Mouse (Mus musculus): Measurements from ENCODE around the gene Barhl1. TPM values are rescaled to one million over a fixed set of nuclear protein-coding genes. Genes with fewer than 3 reads are reported as not detected.

Gene Barhl1
- total and polyA plus RNA-seq, 3 experiments, result 0.15 to 0.47 TPM; not detected in 1

DNA sequence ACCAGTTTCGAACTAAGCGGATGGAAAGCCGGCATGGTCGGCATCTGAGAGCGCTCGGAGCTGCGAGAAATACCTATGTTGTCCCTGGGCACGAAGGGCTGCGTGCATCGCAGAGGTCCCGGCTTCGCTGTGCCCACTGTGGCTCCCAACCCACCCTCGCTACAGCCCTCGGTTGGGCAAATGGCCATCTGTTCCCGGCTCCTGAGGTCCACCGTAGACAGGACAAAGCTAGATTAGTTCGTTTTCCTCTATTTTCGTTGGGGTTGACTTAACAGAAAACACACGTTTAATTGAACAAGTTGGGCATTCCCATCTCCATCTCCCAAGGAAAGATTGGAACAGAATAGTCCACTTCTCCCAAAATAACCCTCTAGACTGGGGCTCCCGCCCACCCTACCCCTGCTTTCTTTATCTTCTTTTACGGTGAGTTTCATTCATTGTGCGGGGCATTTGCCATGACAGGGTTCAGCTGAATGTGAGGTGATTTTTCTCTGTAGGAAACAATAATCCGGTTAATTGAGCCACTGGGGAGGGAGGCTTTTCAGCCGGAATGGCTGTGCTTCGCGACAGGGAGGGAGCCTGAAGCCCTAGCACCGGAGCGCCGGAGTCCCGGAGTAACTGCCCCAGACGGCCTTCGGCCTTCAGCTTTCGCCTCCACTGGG is 4.3 kb downstream of the Barhl1 start:
- DNase-seq (ENCODE audit: low read depth, low spot score), result no peak
- Histone ChIP-seq H3K36me3 (ENCODE audit: control insufficient read depth in 1 of 2, insufficient read depth in 2 of 2, low read length in 2 of 2) (no peaks in the 10 kb centered on the region), H3K4me3 (ENCODE audit: control insufficient read depth in 1 of 2, insufficient read depth in 1 of 2, low read depth in 2 of 2, low read length in 2 of 2) (no peak overlapping the region), H3K9ac (ENCODE audit: control insufficient read depth, low read depth, low read length, poor library complexity, severe bottlenecking) (no peak overlapping the region), H3K79me2 (ENCODE audit: control insufficient read depth, insufficient read depth, low read length, poor library complexity) (no peaks in the 10 kb centered on the region), H3K9me3 (replicated peaks; ENCODE audit: insufficient read depth, low read length) (no peaks in the 10 kb centered on the region), H3K4me1 (ENCODE audit: control insufficient read depth in 1 of 2, insufficient read depth in 2 of 2, low read length in 2 of 2) (no peaks in the 10 kb centered on the region), H3K27me3 (ENCODE audit: control insufficient read depth in 1 of 2, insufficient read depth in 2 of 2, low read length in 2 of 2) (no peaks in the 10 kb centered on the region), H3K27ac (ENCODE audit: control insufficient read depth, low read depth, low read length) (no peak overlapping the region)
- TF ChIP-seq POLR2AphosphoS2 (IDR thresholded peaks at IDR 0.05; ENCODE audit: low read length) (no peak), HCFC1 (IDR thresholded peaks at IDR 0.05; ENCODE audit: low read depth, low read length) (no peak), MXI1 (IDR thresholded peaks at IDR 0.05; ENCODE audit: low read depth, low read length) (no peak), MYB (IDR thresholded peaks at IDR 0.05; ENCODE audit: low read depth, low read length) (no peak), ETS1 (IDR thresholded peaks at IDR 0.05; ENCODE audit: low read depth, low read length) (no peak), NRF1 (IDR thresholded peaks at IDR 0.05; ENCODE audit: insufficient read depth, low read depth, low read length, poor library complexity, severe bottlenecking) (no peak), USF1 (IDR thresholded peaks at IDR 0.05; ENCODE audit: low read depth, low read length) (no peak), E2F4 (IDR thresholded peaks at IDR 0.05; ENCODE audit: borderline replicate concordance, low read depth, low read length) (no peak), POLR2A (IDR thresholded peaks at IDR 0.05; ENCODE audit: control insufficient read depth in 1 of 2, insufficient read depth in 1 of 2, low read depth in 1 of 2, low read length in 2 of 2, poor library complexity in 1 of 2) (no peak), RCOR1 (IDR thresholded peaks at IDR 0.05; ENCODE audit: low read depth, low read length) (no peak), CTCF (IDR thresholded peaks at IDR 0.05 in 2 of 3, conservative IDR thresholded peaks at IDR 0.05 in 1 of 3; ENCODE audit: control insufficient read depth in 1 of 3, insufficient read depth in 1 of 3, low read depth in 2 of 3, low read length in 3 of 3, poor library complexity in 1 of 3, severe bottlenecking in 1 of 3) (no peak), GABPA (IDR thresholded peaks at IDR 0.05; ENCODE audit: low read depth, low read length) (no peak), KAT2A (conservative IDR thresholded peaks at IDR 0.05; ENCODE audit: low read depth, low read length) (no peak), ZMIZ1 (IDR thresholded peaks at IDR 0.05; ENCODE audit: low read depth, low read length) (no peak), MAZ (IDR thresholded peaks at IDR 0.05; ENCODE audit: low read depth, low read length) (no peak), MYC (IDR thresholded peaks at IDR 0.05; ENCODE audit: low read depth, low read length) (no peak)

DNA sequence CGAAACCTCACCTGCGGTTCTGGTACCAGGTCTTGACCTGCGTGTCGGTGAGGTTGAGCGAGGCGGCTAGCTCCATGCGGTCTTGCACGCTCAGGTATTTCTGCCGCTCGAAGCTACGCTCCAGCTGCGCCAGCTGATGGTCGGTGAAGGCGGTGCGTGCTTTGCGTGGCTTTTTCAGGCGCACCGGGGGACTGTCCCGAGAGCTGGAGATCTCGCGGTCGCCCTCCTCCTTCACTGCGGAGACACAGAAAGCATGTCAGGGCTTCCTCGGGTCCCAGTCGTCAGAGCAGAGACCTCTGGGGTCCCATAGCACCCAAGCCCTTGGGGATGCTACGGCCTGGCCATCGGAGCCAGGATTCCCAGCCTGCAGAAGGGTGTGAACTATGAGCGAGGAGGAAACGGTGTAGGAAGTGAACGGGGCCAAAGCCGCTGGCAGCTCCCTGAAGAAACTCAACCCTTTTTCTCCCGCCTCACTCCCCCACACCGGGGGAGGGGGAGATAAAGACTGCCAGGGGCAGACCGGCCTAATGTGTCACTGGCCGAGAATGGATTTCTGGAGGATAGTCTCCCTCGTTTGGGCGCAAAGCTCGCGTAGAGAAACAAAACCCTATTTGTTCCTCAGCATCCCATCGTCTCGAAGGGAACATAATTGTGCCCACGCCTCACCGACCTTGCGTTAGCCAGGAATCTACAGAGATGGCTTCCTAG is 5.0 kb downstream of the Barhl1 start:
- no peak for TF ChIP-seq USF1 (IDR thresholded peaks at IDR 0.05; ENCODE audit: low read depth, low read length)
- TF ChIP-seq MAZ (IDR thresholded peaks at IDR 0.05; ENCODE audit: low read depth, low read length), result no peak
- no peak for TF ChIP-seq RAD21 (IDR thresholded peaks at IDR 0.05; ENCODE audit: low read depth, low read length)
- TF ChIP-seq POLR2AphosphoS2 (IDR thresholded peaks at IDR 0.05; ENCODE audit: low read length), result no peak
- no peak for TF ChIP-seq MYC (IDR thresholded peaks at IDR 0.05; ENCODE audit: low read depth, low read length)
- TF ChIP-seq ZNF384 (IDR thresholded peaks at IDR 0.05; ENCODE audit: low read depth, low read length), result no peak
- TF ChIP-seq TBP (IDR thresholded peaks at IDR 0.05; ENCODE audit: low read depth, low read length), result no peak
- TF ChIP-seq SMC3 (IDR thresholded peaks at IDR 0.05; ENCODE audit: low read depth, low read length), result no peak
- TF ChIP-seq TAL1 (IDR thresholded peaks at IDR 0.05; ENCODE audit: low read length), result no peak
- no peak for TF ChIP-seq ETS1 (IDR thresholded peaks at IDR 0.05; ENCODE audit: low read depth, low read length)
- no peak for TF ChIP-seq E2F4 (IDR thresholded peaks at IDR 0.05; ENCODE audit: borderline replicate concordance, low read depth, low read length)
- TF ChIP-seq TCF12 (IDR thresholded peaks at IDR 0.05; ENCODE audit: low read depth, low read length), result no peak
- no peak for TF ChIP-seq CTCF (IDR thresholded peaks at IDR 0.05 in 2 of 3, conservative IDR thresholded peaks at IDR 0.05 in 1 of 3; ENCODE audit: control insufficient read depth in 1 of 3, insufficient read depth in 1 of 3, low read depth in 2 of 3, low read length in 3 of 3, poor library complexity in 1 of 3, severe bottlenecking in 1 of 3)
- TF ChIP-seq RCOR1 (IDR thresholded peaks at IDR 0.05; ENCODE audit: low read depth, low read length), result no peak
- TF ChIP-seq HCFC1 (IDR thresholded peaks at IDR 0.05; ENCODE audit: low read depth, low read length), result no peak
- TF ChIP-seq KAT2A (conservative IDR thresholded peaks at IDR 0.05; ENCODE audit: low read depth, low read length), result no peak
- no peak for TF ChIP-seq CHD2 (IDR thresholded peaks at IDR 0.05; ENCODE audit: low read length)
- TF ChIP-seq EP300 (IDR thresholded peaks at IDR 0.05; ENCODE audit: low read depth in 1 of 2, low read length in 2 of 2), result no peak
- TF ChIP-seq MYB (IDR thresholded peaks at IDR 0.05; ENCODE audit: low read depth, low read length), result no peak
- Histone ChIP-seq H3K27me3 (ENCODE audit: control insufficient read depth in 1 of 2, insufficient read depth in 2 of 2, low read length in 2 of 2) (no peaks in the 10 kb centered on the region), H3K9me3 (replicated peaks; ENCODE audit: insufficient read depth, low read length) (no peaks in the 10 kb centered on the region), H3K9ac (ENCODE audit: control insufficient read depth, low read depth, low read length, poor library complexity, severe bottlenecking) (no peak overlapping the region), H3K36me3 (ENCODE audit: control insufficient read depth in 1 of 2, insufficient read depth in 2 of 2, low read length in 2 of 2) (no peaks in the 10 kb centered on the region), H3K4me1 (ENCODE audit: control insufficient read depth in 1 of 2, insufficient read depth in 2 of 2, low read length in 2 of 2) (no peaks in the 10 kb centered on the region), H3K79me2 (ENCODE audit: control insufficient read depth, insufficient read depth, low read length, poor library complexity) (no peaks in the 10 kb centered on the region), H3K4me3 (ENCODE audit: control insufficient read depth in 1 of 2, insufficient read depth in 1 of 2, low read depth in 2 of 2, low read length in 2 of 2) (no peak overlapping the region), H3K27ac (ENCODE audit: control insufficient read depth, low read depth, low read length) (no peak overlapping the region)
- DNase-seq (ENCODE audit: low read depth, low spot score), result no peak
